8 mouse cellular contexts compared by ENCODE assay signal in genomic region chr6:140857118-140857746, GRCm38 (mm10).
A peak's percentile ranks its signal among the peaks of the same experiment; 100 is the strongest.
DNase-seq lines count a peak whose midpoint lies in the region; TF ChIP-seq lines count a peak whose summit lies in the region.

No protein-coding gene starts in this region.

- intact Hi-C loops in gastrocnemius, adult 2 months (cut with DNase I), result loop anchor here (10.0 kb wide), 1 partner anchor 142 kb away; no protein-coding TSS in a partner anchor

- 37% methylated on average over 18 of the region's 18 CpGs for WGBS in forebrain, embryonic 10.5 days
- WGBS in midbrain, embryonic 10.5 days, result 38% methylated on average over 18 of the region's 18 CpGs

- no peaks in the 10 kb centered on the region for H3K36me3 ChIP-seq in forebrain, embryonic 10.5 days (replicated peaks)
- H3K36me3 ChIP-seq in midbrain, embryonic 10.5 days, result no peaks in the 10 kb centered on the region

- peak; percentile 24 for DNase-seq in gastrocnemius, adult 2 months
- no peak for DNase-seq in gastrocnemius, adult 8-10 months (ENCODE audit: low spot score in 2 of 2)
- peak; percentile 89 for DNase-seq in brain, adult 2 months (ENCODE audit: low read depth, low spot score)
- DNase-seq in forebrain, embryonic 10.5 days (ENCODE audit: extremely low spot score, low spot score), result peak; percentile 29
- peak; percentile 62 for DNase-seq in layer of hippocampus, adult 9-11 months
- no peak for DNase-seq in midbrain, embryonic 10.5 days (ENCODE audit: low spot score)
- DNase-seq in thymus, adult 18-20 months, result no peak
- DNase-seq in testis, postnatal 10 days (ENCODE audit: low spot score), result no peak

- H3K4me1 ChIP-seq in forebrain, embryonic 10.5 days, result peaks cover 40% of the 10 kb centered on the region
- peaks cover 35% of the 10 kb centered on the region for H3K4me1 ChIP-seq in midbrain, embryonic 10.5 days

- TF ChIP-seq CTCF in gastrocnemius, adult 2 months (IDR thresholded peaks at IDR 0.05), result no peak

- no peaks in the 10 kb centered on the region for H3K9me3 ChIP-seq in forebrain, embryonic 10.5 days
- no peaks in the 10 kb centered on the region for H3K9me3 ChIP-seq in midbrain, embryonic 10.5 days (replicated peaks)

- H3K27me3 ChIP-seq in forebrain, embryonic 10.5 days (ENCODE audit: poor library complexity, severe bottlenecking), result no peaks in the 10 kb centered on the region
- H3K27me3 ChIP-seq in midbrain, embryonic 10.5 days (ENCODE audit: low read depth, poor library complexity, severe bottlenecking), result no peaks in the 10 kb centered on the region

- H3K4me3 ChIP-seq in gastrocnemius, adult 2 months, result peak overlapping the region; percentile 58
- peak overlapping the region; percentile 38 for H3K4me3 ChIP-seq in forebrain, embryonic 10.5 days
- peak overlapping the region; percentile 39 for H3K4me3 ChIP-seq in midbrain, embryonic 10.5 days

- peak overlapping the region; percentile 3; the same call in 1 of the 2 replicates for H3K27ac ChIP-seq in gastrocnemius, adult 2 months
- H3K27ac ChIP-seq in forebrain, embryonic 10.5 days, result peak overlapping the region; percentile 76
- peak overlapping the region; percentile 71 for H3K27ac ChIP-seq in midbrain, embryonic 10.5 days (replicated peaks)

Comparison
In these comparisons a context has a peak if more than half of its experiments do, and no peak if none do; other contexts are left out.
1. DNase-seq: peak in gastrocnemius, adult 2 months (single experiment), brain, adult 2 months (single experiment), forebrain, embryonic 10.5 days (single experiment) and layer of hippocampus, adult 9-11 months (single experiment); none in gastrocnemius, adult 8-10 months (0 of 2), midbrain, embryonic 10.5 days (single experiment), thymus, adult 18-20 months (0 of 2) and testis, postnatal 10 days (single experiment).
2. H3K27ac ChIP-seq: peak in every context shown above with its lines; median percentile 76 in forebrain, embryonic 10.5 days; 71 in midbrain, embryonic 10.5 days; 3 in gastrocnemius, adult 2 months.
3. Peak in every context shown above with its lines, with median percentiles within 50 percentile points of each other: H3K4me3 ChIP-seq.